Mouse (Mus musculus): Measurements from ENCODE around the gene Acsl1.

Gene Acsl1

DNA sequence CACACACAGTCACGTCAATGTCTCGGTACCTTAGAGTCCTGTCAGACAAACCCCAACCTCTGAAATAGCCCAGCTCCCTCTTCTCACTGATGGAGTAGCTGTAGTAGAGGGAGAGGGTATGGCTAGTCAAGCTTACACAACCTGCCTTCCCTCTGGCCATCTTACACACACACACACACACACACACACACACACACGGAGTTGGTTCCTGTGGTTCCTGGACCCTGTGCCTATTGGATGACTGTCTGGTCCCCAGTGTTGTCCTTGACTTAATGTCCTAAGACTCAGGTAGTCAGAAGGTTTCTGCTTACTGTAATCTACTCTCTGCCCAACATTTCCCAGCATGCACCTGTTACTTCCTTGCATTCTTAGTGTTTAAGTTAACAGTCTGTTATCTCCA lies 5.1 kb downstream of the Acsl1 start:
- no peak for DNase-seq

DNA sequence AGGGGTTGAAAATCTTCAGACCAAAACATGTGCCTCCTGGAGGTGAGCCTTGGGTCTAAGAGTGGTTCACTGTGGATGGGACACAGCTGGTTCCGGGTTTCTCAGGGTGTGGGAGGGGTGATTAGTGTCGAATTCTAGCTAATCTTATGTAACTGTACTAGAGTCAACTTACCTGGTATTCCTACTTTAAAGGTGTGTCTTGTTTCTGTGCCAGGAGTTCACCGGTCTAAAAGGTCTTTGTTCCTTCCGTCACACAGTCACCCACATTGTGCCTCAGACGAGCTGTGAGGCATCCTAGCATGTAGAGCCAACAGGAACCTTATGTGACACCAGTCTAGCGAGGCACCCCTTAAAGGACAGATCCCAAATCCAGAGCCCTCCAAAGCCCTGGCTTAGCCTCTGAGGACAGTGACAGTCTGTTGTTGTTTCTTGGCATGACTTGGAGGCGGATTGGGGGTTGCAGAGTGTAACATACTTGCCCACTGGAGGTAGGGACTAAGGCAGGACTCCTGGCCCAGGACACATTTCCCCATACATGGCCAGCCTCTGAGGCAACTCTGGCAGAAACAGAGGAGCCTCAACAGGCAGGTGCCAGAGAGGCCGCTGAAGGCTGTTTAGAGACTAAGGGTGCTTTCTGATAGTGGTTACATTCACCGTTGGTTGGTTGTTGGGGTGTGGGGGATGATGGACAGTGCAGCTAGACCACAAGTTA lies 7.1 kb downstream of the Acsl1 start:
- no peak for DNase-seq

DNA sequence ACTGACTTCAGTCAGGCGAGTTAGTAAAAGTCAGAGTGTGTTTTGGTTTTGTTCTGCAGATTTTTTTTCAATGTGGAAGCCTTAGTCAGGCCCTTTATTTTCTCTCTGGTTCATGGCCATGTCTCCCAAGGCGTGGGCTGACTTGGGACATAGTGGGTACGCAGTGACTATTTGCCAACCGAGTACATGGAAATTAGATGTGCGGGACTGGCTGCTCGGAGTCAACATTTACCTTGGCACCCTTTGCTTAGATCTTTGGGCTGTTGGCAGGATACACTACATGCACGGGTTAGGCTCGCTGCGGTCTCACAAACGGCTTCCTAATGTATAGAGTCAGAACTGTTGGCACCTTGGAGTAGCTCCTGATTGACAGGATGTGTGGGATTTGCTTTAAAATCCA lies 7.9 kb downstream of the Acsl1 start:
- no peak for DNase-seq

DNA sequence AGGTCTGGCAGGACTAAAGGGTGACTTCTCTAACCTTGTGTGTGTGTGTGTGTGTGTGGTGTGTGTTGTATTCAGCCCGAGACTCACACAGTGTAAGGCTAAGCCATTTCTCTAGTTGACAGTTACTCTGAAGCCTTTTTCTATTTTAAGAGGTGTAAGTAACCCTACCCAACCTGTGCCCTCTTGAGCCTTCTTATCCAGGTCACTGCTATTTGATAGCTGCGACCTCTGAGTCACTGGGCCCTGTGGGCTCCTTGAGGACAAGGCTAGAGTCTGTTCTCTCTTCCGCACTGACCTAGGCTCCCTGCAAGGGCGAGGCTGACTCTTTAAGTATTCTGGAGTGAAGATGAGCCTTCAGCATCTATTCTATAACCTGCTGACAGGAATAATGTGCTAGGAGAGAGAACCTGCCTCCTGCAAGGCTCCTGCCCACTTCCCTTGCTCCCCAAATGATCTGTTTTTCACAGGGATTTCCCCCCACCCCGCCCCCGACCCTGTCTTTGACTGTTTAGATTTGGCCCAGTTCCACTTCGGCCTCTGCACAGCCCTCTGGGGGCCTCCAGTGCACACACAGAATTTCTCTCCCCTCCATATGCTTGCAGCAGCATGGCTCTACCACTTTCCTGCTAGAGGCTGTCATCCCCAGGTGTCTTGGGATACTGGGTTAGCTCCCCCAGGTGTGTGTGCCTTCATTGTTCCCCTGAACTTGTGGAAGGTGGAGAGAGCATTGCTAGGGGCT lies 9.1 kb downstream of the Acsl1 start:
- DNase-seq, result no peak

DNA sequence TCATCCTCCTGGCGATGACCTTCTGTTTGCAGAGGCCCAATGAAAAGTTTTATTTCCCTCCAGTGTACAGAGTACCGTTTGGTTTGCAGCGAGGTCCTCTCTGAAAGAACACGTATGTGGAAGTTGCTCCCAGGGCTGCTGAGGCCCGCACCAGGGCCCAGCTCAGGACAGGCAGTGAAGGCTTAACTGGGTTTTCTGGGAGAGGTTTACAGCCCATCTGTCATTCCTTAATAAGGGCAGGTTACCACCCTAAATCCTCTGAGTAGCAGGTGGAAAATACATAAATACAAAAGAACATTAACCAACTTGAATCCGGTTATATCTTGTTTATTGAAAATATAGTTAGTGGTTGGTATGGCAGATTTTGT lies 9.7 kb downstream of the Acsl1 start:
- DNase-seq, result no peak

DNA sequence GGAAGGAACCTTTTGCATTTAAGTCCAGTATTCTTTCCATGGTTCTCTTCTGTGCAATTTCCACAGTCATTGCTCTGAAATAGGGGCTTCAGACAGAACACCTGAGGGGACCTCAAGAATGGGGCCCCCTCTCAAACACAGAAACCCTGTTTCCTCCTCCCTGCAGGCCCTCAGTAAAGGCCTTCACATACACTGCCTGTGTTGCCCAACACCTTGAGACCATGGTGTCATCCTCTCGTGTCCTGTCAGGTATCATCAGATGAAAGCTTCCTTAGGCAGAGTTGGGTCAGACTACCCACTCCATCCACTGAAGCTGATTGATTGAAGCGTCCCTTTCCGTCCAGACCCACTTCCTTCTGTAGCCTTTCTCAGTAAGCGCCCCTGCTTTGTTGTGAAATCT lies 11.9 kb downstream of the Acsl1 start:
- no peak for DNase-seq

DNA sequence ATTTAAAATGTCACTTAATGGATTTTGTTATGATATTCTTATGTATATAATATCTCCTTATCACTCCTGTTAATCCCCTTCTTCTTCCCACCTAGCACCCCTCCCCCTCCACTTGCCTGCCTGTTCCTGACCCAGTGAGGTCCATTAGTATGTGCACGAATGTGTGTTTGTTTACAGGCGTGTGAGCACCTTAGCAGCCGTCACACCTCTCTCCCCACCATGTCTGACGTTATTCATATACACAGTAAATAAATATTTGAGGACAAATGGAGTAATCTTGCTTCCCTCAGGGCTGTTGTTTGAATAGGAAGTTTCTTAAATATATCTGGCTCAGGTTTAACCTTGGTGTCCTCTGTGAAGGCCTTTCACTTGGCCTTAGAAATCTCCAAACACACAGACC lies 12.4 kb downstream of the Acsl1 start:
- no peak for DNase-seq

DNA sequence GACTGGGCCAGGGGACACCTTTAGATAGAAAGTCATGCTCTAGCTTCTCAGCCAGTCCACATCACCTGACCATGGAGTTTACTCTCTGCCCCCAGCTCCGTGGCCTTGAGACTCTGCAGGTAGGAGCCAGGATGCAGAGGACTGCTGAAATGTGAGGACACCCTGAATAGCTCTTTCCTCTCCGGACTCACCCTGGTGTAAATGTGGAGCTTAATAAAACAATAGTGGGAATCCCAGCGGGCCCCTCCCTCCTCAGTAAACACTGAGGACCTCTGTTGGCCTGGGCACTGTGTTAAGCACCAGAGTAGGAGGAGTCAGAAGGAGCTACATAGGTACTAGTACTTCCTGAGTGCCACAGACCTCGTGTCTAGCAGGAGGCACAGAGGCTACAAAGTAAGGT lies 13.2 kb downstream of the Acsl1 start:
- peak in 1 of 2 experiments; percentile 3 for DNase-seq

DNA sequence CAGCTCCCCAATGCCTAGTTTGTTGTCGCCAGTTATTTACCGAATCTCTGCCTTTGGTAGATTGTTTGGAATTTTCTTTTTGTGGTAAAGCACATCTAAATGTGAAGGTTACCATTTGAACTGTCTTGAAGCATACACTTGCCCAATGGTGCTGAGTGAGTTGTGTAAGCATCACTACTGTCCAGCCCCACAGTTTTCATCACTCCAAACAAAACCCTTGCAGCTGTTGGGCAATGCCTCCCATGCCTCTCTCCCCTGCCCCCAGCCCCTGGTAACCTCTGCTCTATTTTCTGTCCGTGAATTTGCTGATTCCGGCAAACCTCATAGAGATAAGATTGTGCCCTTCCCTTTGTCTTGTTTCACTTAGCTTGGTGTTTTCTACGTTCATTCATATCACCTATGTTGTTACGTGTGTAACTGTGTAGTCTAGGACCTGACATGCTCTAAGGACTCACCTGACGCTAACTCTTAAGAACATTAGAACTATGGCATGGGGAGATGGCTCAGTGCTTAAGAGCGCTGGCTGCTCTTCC lies 14.2 kb downstream of the Acsl1 start:
- DNase-seq, result no peak

DNA sequence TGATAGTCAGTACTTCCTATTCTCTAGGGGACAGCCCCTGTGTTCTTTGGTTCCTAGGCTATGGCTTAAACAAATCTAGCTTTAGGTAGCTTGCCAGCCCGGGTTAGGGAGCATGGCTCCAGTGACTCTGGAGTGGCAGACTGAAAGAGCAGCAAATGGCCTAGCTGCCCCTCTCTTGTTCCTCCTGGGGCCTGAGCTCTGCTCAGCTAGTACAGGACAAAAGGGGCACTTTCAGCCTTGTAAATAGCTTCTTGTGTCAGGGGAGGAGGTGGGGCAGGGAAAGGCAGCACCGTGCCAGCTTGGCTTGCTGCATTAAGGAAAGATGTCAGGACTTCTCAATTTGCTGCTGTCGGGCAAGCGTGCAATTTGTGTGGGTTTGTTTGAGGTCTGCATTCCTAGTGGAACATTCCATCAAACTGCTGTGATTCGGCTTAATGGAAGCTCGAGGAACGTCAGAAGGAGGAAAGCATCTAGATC lies 17.3 kb downstream of the Acsl1 start:
- no peak for DNase-seq

DNA sequence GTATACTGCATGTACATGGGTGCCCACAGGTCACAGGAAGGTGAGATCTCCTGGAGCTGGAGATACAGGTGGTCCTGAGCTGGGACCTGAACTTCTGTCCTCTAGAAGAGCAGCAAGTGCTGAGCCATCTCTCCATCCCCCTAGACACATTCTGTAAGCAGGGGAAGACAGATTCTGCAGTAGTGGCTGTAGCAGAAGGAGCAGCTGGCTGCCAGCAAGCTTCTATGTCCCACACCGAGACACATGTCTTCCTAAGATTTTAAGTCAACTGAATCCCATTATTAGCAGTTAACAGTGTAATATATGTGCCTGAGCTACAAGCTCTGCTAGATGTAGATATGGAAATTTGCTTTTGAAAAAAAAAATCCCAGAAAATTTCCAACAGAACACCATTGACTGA lies 18.4 kb downstream of the Acsl1 start:
- DNase-seq, result no peak

DNA sequence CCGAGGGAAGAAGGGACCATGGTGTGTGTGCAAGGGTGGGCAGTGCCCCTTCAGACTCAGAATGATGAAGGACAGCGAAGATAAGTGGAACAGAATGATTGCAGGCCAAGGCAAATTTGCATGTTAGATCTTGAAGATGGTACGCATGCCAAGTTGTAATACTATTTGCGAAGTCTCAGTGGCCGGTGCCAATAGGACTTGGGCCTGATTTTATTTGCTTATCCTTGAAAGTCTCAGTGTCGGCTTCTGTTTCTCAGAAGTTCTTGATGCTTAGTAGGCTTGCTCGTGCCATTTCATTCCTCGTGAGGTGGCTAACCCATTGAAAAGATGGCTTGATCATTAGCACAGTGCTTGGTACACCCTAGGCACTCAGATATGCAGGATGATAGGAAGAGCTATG lies 19.4 kb downstream of the Acsl1 start:
- no peak for DNase-seq

DNA sequence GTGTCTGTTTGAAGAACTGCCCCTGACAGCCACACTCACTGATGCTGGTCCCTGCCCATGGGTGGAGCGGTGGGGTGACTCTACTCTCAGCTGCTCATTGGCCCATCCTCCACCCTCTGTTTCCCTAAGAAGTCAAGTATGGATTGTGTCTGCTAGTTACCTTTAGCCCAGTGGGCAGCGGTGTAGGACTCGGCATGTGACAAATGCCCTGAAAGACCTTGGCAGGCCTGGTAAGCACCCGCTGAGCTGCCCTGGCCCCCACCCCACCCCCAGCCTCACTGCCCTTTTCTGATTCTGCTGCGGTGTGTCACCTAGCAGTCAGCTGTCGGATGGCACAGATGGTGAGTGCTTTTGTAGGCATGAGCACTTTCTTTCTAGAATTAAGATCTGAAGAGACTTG lies 20.0 kb downstream of the Acsl1 start:
- DNase-seq, result no peak

DNA sequence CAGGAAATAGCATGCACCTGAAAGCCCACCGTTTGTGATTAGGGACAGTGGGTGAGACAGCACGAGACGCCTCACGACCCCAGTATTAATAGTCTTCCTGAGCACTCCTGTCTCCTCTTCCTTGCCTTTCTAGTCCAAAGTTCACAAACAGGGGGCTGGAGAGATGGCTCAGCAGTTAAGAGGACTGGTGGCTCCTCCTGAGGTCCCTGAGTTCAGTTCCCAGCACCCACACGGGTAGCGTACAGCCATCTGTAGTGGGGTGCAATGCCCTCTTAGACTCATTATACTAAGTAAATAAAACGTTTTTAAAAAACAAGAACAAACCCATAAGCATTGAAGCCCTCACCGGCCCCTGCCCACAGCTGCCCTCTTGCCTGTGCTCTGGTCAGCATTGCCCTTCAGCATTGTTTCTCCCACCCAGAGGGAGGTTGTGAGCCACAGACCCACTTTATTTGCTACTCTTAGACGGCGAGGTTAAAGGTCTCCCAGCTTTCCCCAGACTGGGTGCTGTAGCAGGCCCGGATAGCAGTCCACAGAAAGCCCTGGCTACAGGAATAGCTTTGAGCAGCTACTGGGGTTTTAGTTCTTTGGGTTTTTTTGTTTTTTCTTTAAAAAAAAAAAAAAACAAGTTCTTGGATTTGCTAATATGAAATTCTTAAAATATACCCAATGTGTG lies 22.8 kb downstream of the Acsl1 start:
- DNase-seq, result no peak

DNA sequence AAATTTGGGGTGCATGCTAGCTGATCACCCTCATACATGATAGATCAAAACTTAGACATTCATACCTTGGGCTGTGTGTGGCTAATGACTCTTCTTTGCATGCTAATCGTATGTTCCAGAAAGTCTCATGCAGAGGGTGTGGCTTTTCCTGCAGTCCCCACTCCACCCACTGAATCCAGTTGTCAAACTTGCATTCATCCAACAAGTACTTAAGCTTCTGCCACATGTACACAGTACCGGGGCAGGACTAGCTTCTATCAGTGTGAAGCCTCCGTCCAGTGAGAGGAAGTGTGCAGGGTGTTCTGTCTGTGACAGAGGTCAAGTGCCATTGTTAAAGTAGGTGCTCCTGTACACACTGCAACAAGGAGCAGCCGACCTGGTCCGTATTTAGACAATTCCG lies 26.0 kb downstream of the Acsl1 start:
- DNase-seq, result no peak

DNA sequence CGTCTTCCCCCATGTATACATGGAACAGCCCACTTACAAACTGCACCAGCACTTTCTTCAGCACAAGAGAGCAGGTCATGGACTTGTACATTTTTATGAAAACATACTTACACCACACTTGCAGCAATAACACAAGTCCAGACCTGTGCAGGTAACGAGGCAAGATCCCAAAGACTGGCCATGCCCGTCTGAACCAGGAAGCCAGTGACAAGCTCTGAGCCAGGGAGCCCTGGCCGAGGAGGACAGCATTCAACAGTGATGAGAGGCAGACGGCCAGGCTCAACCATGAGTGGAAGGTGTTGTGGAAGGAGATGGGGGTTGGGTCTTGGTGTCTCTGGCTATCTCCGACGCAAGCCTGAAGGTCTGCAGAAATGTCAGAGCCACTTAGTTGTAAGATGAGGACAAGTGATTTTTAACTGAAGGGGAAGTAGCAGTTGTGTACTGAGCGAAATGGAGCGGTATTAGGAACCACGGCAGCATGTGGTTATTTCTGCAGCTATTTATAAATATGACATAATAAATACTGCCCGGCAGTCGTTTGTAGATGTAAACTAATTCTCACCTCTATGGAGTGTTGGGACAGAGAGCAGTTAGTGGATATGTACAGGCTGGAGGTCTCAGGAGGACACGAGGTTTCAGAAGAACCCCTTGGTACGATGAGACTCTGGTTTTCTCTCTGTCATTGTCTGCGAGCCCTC lies 26.6 kb downstream of the Acsl1 start:
- no peak for DNase-seq

DNA sequence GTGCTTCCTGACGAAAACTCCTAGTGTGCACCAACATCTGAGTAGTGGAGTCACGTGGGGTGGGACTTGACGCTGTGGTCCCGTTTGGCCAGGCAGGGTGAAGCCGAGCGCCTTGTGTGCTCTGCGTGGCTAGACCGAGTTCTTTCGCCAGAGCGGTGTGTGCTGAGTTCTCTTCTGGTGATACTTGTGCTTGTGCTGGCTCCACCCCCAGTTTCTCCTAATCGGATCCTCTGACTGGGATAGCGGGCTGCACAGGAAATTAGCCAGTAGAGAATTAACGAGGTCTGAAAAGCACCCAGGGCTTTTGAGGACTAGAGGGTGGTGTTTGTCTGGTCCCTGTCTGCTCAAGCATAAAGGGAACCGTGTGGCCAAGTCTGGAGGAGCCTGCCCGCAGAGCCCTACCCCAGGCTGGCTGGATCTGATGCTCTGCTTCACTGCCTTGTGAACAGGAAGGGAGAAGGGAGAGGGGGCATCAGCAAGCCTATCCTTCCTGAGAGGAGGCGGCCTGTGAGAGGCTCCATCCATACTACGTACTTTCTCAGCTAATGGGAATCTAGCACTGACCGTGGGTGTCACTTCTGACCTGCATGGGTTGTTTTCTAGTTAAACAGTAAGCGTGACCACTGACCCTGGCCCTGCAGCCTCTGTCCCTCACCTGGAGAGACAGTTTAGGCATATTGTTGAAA lies 28.7 kb downstream of the Acsl1 start:
- no peak for DNase-seq

DNA sequence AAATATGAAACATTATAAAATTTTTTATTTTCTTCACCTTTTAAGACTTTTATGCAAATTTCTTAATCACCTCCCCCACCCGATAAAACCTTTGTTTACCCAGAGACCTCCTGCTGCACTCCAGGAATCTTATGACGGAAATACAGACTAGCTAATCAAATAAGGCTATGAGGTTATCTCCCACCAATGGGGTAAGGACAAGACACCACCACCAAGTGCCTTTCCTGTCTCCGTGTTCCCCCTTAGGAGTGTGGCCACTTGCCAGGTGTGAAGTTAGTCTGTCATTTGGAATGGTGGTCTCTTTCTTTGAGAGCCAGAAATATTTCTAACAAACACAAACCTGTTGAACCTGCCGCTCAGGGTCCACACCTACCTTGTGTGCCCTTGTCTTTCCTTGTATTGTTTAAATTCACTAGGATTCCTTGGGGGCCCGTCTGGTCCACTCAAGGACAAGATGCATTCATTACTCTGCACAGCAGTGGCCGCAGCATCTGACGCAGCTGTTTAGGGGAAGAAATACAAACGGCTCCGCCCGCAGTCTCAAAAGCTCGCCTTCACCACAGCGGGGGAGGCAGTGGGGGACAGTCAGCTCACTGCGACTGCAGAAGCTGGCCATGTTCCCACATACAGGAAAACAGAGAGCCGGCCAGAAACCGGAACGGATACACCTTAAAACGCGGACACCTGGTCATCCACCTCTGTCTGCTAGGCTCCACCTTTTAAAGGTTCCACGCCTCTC lies 31.7 kb downstream of the Acsl1 start:
- no peak for DNase-seq

DNA sequence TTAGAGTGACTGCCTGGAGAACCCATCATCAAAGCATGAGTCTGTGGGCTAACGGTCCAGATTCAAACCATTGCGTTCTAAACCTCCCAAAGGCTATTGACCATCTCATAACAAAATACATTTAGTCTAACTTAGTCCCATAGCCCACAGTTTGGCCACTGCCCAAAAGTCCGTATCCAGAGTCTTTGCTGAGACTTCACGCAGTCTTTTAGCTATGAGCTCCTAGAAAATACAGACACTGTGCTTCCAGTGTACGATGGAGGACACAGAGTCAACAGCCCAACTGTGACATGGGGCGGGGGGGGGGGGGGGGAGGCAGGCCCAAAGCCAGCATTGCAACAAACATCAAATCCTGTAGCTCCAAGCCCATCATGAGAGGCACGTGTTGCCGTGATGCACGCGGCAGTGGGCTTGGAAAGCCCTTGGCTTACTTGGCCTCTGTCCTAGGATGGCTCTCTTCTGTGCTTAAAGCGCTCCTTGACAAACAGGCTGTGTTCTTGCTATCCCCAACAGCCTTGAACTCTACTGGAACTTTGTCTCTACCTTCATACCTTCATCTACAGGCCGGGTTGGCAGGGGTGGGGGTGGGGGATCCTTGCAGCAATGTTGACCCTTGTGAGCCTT lies 32.3 kb downstream of the Acsl1 start:
- DNase-seq, result no peak

DNA sequence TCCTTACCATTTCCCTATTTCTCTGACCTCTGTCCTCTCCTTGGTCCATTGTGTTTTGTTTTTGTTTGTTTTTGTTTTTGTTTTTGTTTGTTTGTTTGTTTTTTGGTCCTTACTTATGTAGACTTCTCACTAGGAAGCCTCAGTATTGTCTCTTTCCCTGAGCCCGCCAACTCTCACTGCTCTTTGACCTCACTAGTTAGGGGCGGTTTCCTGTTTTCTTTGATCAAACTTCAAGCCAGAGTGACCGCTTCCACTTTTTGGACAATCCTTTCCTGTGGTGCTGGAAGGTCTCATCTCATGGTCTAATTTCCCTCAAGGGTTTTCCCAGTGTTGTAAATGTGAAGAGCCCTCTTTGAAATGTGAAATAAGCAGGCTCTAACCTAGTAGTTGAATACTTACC lies 33.4 kb downstream of the Acsl1 start:
- no peak for DNase-seq

Measured in cerebellum, adult 18-20 months (tissue).